Mouse (Mus musculus) hindbrain, embryonic 16.5 days (tissue): ENCODE data around the gene Grxcr1. TPM values are rescaled to one million over a fixed set of nuclear protein-coding genes. Genes with fewer than 3 reads are reported as not detected.

ENCODE experiments used
- polyA plus RNA-seq: library from polyadenylated mRNA; unstranded; fragments of >200 nt; fragmentation: Nextera tagmentation; extraction: Ambion mirVana; gene quantifications from 2 replicates; pipeline ENCODE4 v1.2.1, GENCODE M21; 2015

Grxcr1 gene
- polyA plus RNA-seq, 1 experiment from 2014 or later: not detected

Other genes with a start within 250 kb of the Grxcr1 start
- 50.8 and 55.2 TPM in 2 replicates for gene Atp8a1, start 184.4 kb upstream of the Grxcr1 start, polyA plus RNA-seq
- gene Gm5108, start 90.2 kb upstream of the Grxcr1 start, polyA plus RNA-seq: not detected in 2 replicates
- gene Gm21905, start 85.4 kb upstream of the Grxcr1 start, polyA plus RNA-seq: not detected in 2 replicates